Mouse (Mus musculus): ENCODE data around the gene Pik3r5. TPM values are rescaled to one million over a fixed set of nuclear protein-coding genes. Genes with fewer than 3 reads are reported as not detected.

Gene Pik3r5
- total RNA-seq, 1 experiment = 0.94 TPM

GRCm38 (mm10) chr11:68485206-68485942 is 53.5 kb downstream of the Pik3r5 start:
- peak; percentile 45 for DNase-seq (ENCODE audit: low read depth, low spot score)
- Histone ChIP-seq H3K9ac (ENCODE audit: insufficient read depth, low read depth, low read length, poor library complexity, severe bottlenecking) (no peak overlapping the region), H3K4me3 (ENCODE audit: insufficient read depth in 1 of 2, low read depth in 1 of 2, low read length in 2 of 2, poor library complexity in 1 of 2, severe bottlenecking in 1 of 2) (no peak overlapping the region), H3K36me3 (ENCODE audit: control insufficient read depth, insufficient read depth, low read length, poor library complexity, severe bottlenecking) (no peaks in the 10 kb centered on the region), H3K9me3 (ENCODE audit: control insufficient read depth, insufficient read depth, low read depth, low read length) (no peaks in the 10 kb centered on the region), H3K27ac (ENCODE audit: insufficient read depth, low read depth, low read length, poor library complexity, severe bottlenecking) (no peak overlapping the region), H3K4me1 (ENCODE audit: control insufficient read depth in 2 of 2, insufficient read depth in 2 of 2, low read length in 2 of 2, poor library complexity in 1 of 2) (no peaks in the 10 kb centered on the region)
- in situ Hi-C loops (cut with MboI; ENCODE audit: low sequenced_read_pairs in 2 of 2, unreplicated experiment in 2 of 2) = no loop called here
- TF ChIP-seq ZNF384 (IDR thresholded peaks at IDR 0.05; ENCODE audit: low read depth, low read length) = no peak
- no peak for TF ChIP-seq MAFK (IDR thresholded peaks at IDR 0.05; ENCODE audit: insufficient read depth, low read depth, low read length)
- TF ChIP-seq CHD2 (IDR thresholded peaks at IDR 0.05; ENCODE audit: low read depth, low read length) = no peak
- peak; percentile 56; the same call in 1 of the 2 replicates for TF ChIP-seq ZC3H11A (IDR thresholded peaks at IDR 0.05; ENCODE audit: borderline replicate concordance, low read depth, low read length)
- TF ChIP-seq HCFC1 (IDR thresholded peaks at IDR 0.05; ENCODE audit: borderline replicate concordance, insufficient read depth, low read length) = no peak

GRCm38 (mm10) chr11:68486093-68486492 is 54.2 kb downstream of the Pik3r5 start:
- H3K4me1 ChIP-seq (ENCODE audit: control insufficient read depth in 2 of 2, insufficient read depth in 2 of 2, low read length in 2 of 2, poor library complexity in 1 of 2) = no peaks in the 10 kb centered on the region
- no peak for TF ChIP-seq CHD2 (IDR thresholded peaks at IDR 0.05; ENCODE audit: low read depth, low read length)
- TF ChIP-seq HCFC1 (IDR thresholded peaks at IDR 0.05; ENCODE audit: borderline replicate concordance, insufficient read depth, low read length) = no peak
- no peak for TF ChIP-seq ZC3H11A (IDR thresholded peaks at IDR 0.05; ENCODE audit: borderline replicate concordance, low read depth, low read length)
- TF ChIP-seq MAFK (IDR thresholded peaks at IDR 0.05; ENCODE audit: insufficient read depth, low read depth, low read length) = no peak
- no peak for TF ChIP-seq ZNF384 (IDR thresholded peaks at IDR 0.05; ENCODE audit: low read depth, low read length)
- in situ Hi-C loops (cut with MboI; ENCODE audit: low sequenced_read_pairs in 2 of 2, unreplicated experiment in 2 of 2) = no loop called here
- H3K4me3 ChIP-seq (ENCODE audit: insufficient read depth in 1 of 2, low read depth in 1 of 2, low read length in 2 of 2, poor library complexity in 1 of 2, severe bottlenecking in 1 of 2) = no peak overlapping the region
- H3K9me3 ChIP-seq (ENCODE audit: control insufficient read depth, insufficient read depth, low read depth, low read length) = no peaks in the 10 kb centered on the region
- no peak overlapping the region for H3K9ac ChIP-seq (ENCODE audit: insufficient read depth, low read depth, low read length, poor library complexity, severe bottlenecking)
- no peaks in the 10 kb centered on the region for H3K36me3 ChIP-seq (ENCODE audit: control insufficient read depth, insufficient read depth, low read length, poor library complexity, severe bottlenecking)
- H3K27ac ChIP-seq (ENCODE audit: insufficient read depth, low read depth, low read length, poor library complexity, severe bottlenecking) = no peak overlapping the region
- no peak for DNase-seq (ENCODE audit: low read depth, low spot score)

DNA sequence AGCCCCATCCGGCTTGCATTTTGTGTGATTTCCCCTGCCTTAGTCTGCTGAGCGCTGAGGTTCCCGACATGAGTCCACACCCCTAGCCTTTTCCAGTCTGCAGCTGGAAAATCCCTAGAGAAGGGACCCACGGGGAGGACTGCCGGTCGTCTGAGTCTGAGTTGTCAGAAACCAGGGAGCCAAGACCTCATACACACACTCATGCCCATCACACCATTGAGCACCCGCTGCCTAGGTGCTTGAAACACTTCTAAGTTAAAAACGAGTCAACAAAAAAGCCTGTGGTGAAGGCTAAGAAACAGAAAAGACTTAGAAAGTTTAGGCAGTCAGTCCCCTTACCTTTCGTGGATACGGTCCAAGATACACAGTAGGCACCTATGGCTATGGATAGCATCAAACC is 55.8 kb downstream of the Pik3r5 start:
- in situ Hi-C loops (cut with MboI; ENCODE audit: low sequenced_read_pairs in 2 of 2, unreplicated experiment in 2 of 2) = no loop called here
- Histone ChIP-seq H3K9ac (ENCODE audit: insufficient read depth, low read depth, low read length, poor library complexity, severe bottlenecking) (no peak overlapping the region), H3K4me1 (ENCODE audit: control insufficient read depth in 2 of 2, insufficient read depth in 2 of 2, low read length in 2 of 2, poor library complexity in 1 of 2) (no peaks in the 10 kb centered on the region), H3K27ac (ENCODE audit: insufficient read depth, low read depth, low read length, poor library complexity, severe bottlenecking) (no peak overlapping the region), H3K9me3 (ENCODE audit: control insufficient read depth, insufficient read depth, low read depth, low read length) (no peaks in the 10 kb centered on the region), H3K36me3 (ENCODE audit: control insufficient read depth, insufficient read depth, low read length, poor library complexity, severe bottlenecking) (no peaks in the 10 kb centered on the region), H3K4me3 (ENCODE audit: insufficient read depth in 1 of 2, low read depth in 1 of 2, low read length in 2 of 2, poor library complexity in 1 of 2, severe bottlenecking in 1 of 2) (no peak overlapping the region)
- no peak for TF ChIP-seq ZNF384 (IDR thresholded peaks at IDR 0.05; ENCODE audit: low read depth, low read length)
- TF ChIP-seq HCFC1 (IDR thresholded peaks at IDR 0.05; ENCODE audit: borderline replicate concordance, insufficient read depth, low read length) = no peak
- no peak for TF ChIP-seq MAFK (IDR thresholded peaks at IDR 0.05; ENCODE audit: insufficient read depth, low read depth, low read length)
- DNase-seq (ENCODE audit: low read depth, low spot score) = no peak

GRCm38 (mm10) chr11:68488256-68488824 is 56.4 kb downstream of the Pik3r5 start:
- DNase-seq (ENCODE audit: low read depth, low spot score) = no peak
- in situ Hi-C loops (cut with MboI; ENCODE audit: low sequenced_read_pairs in 2 of 2, unreplicated experiment in 2 of 2) = no loop called here

More at GRCm38 (mm10) chr11:68488256-68488824, 56.4 kb downstream of the Pik3r5 start:
- Histone ChIP-seq H3K27ac (ENCODE audit: insufficient read depth, low read depth, low read length, poor library complexity, severe bottlenecking) (no peak overlapping the region), H3K9ac (ENCODE audit: insufficient read depth, low read depth, low read length, poor library complexity, severe bottlenecking) (no peak overlapping the region), H3K9me3 (ENCODE audit: control insufficient read depth, insufficient read depth, low read depth, low read length) (no peaks in the 10 kb centered on the region), H3K4me1 (ENCODE audit: control insufficient read depth in 2 of 2, insufficient read depth in 2 of 2, low read length in 2 of 2, poor library complexity in 1 of 2) (no peaks in the 10 kb centered on the region), H3K36me3 (ENCODE audit: control insufficient read depth, insufficient read depth, low read length, poor library complexity, severe bottlenecking) (no peaks in the 10 kb centered on the region), H3K4me3 (ENCODE audit: insufficient read depth in 1 of 2, low read depth in 1 of 2, low read length in 2 of 2, poor library complexity in 1 of 2, severe bottlenecking in 1 of 2) (no peak overlapping the region)
- TF ChIP-seq MAFK (IDR thresholded peaks at IDR 0.05; ENCODE audit: insufficient read depth, low read depth, low read length) (no peak), ZC3H11A (IDR thresholded peaks at IDR 0.05; ENCODE audit: borderline replicate concordance, low read depth, low read length) (no peak), CHD2 (IDR thresholded peaks at IDR 0.05; ENCODE audit: low read depth, low read length) (no peak)
